Mouse (Mus musculus) heart, postnatal 14 days (tissue): ENCODE results near the gene Psme1. TPM values are rescaled to one million over a fixed set of nuclear protein-coding genes. Genes with fewer than 3 reads are reported as not detected.

ENCODE experiments used
- DNase-seq, 2 experiments: peaks; one replicate each; pipeline ENCODE4 v3.0.0; 2021 to 2022
- intact Hi-C: fragments of 180-260 bp; cut with DNase I; formaldehyde crosslinking; loops from one replicate; pipeline ENCODE4 v1.15.1; 2025
- total RNA-seq, 2 experiments: library from RNA; stranded (reverse); gene quantifications; 2 replicates each; pipeline ENCODE4 v1.2.3; 2021

The Psme1 gene
- total RNA-seq, 2 experiments from 2014 or later = 218 to 238 TPM

- DNase-seq = peak in 1 of 2 experiments; percentile 19
- intact Hi-C loops = no loop called here
Measured at GRCm38 (mm10) chr14:55592226-55592625, 14.3 kb downstream of the Psme1 start.

GRCm38 (mm10) chr14:55596036-55596690, 18.2 kb downstream of the Psme1 start:
- DNase-seq = no peak
- intact Hi-C loops = no loop called here

- no peak for DNase-seq
- intact Hi-C loops = no loop called here
Measured at GRCm38 (mm10) chr14:55598521-55599390, 20.8 kb downstream of the Psme1 start.

GRCm38 (mm10) chr14:55603271-55603632, 25.3 kb downstream of the Psme1 start, which contains the start of gene Irf9:
TSS of gene Irf9 (plus strand) at chr14:55603571.
- no peak for DNase-seq
- intact Hi-C loops = loop anchor here (5.0 kb wide), 2 partner anchors 41 to 106 kb away; partner anchors contain the start of genes A730061H03Rik and Dcaf11

- peak; percentile 85 to 93 for DNase-seq
- intact Hi-C loops = loop anchor here (5.0 kb wide), 2 partner anchors 42 to 107 kb away; partner anchors contain the start of genes A730061H03Rik and Dcaf11
Measured at GRCm38 (mm10) chr14:55603633-55604576, 26.0 kb downstream of the Psme1 start.

GRCm38 (mm10) chr14:55604823-55605222, 26.9 kb downstream of the Psme1 start:
- intact Hi-C loops = loop anchor here (5.0 kb wide), 2 partner anchors 43 to 108 kb away; partner anchors contain the start of genes A730061H03Rik and Dcaf11
- no peak for DNase-seq

GRCm38 (mm10) chr14:55605743-55606459, 28.0 kb downstream of the Psme1 start:
- no peak for DNase-seq
- intact Hi-C loops = no loop called here

- intact Hi-C loops = no loop called here
Measured at GRCm38 (mm10) chr14:55608339-55608738, 30.4 kb downstream of the Psme1 start.

GRCm38 (mm10) chr14:55613346-55613745, 35.4 kb downstream of the Psme1 start:
- intact Hi-C loops = no loop called here

More at GRCm38 (mm10) chr14:55608339-55608738, 30.4 kb downstream of the Psme1 start:
- DNase-seq = no peak

GRCm38 (mm10) chr14:55614565-55615178, 36.7 kb downstream of the Psme1 start:
- intact Hi-C loops = no loop called here
- DNase-seq = no peak

More at GRCm38 (mm10) chr14:55613346-55613745, 35.4 kb downstream of the Psme1 start:
- DNase-seq = no peak

- no peak for DNase-seq
- intact Hi-C loops = no loop called here
Measured at GRCm38 (mm10) chr14:55615876-55616275, 38.0 kb downstream of the Psme1 start.

- no peak for DNase-seq
- intact Hi-C loops = no loop called here
Measured at GRCm38 (mm10) chr14:55616844-55617243, 38.9 kb downstream of the Psme1 start.

GRCm38 (mm10) chr14:55617822-55618221, 39.9 kb downstream of the Psme1 start, which contains the start of gene Rec8:
TSS of gene Rec8 (plus strand) at chr14:55618037.
- DNase-seq = peak in 1 of 2 experiments; percentile 17
- intact Hi-C loops = no loop called here

GRCm38 (mm10) chr14:55618486-55619195, 40.7 kb downstream of the Psme1 start:
- DNase-seq = no peak
- intact Hi-C loops = no loop called here

- DNase-seq = no peak
- intact Hi-C loops = no loop called here
Measured at GRCm38 (mm10) chr14:55628077-55628827, 50.3 kb downstream of the Psme1 start.

GRCm38 (mm10) chr14:55629312-55629711, 51.4 kb downstream of the Psme1 start:
- intact Hi-C loops = no loop called here
- peak; percentile 59 to 72 for DNase-seq
